In the genomic region with DNA sequence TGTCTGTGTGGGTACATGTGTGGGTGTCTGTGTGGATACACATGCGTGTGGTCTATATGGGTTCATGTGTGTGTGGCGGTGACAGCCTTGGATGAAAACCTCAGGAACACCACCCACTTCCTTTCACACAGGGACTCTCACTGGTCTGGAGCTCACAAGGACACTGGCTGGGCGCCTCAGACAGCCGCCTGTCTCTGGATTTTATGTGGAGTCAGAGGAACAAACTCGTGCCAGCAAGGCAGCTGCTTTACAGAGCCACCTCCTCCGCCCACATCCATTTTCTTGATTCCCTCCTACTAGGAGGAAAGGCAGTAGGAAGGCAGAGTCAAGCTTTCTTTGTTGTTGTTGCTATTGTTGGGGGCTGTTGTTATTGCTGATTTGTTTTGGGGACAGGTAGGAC, we compare ENCODE assay signal across 11 mouse cellular contexts. TPM values are rescaled to one million over a fixed set of nuclear protein-coding genes. Genes with fewer than 3 reads are reported as not detected.
DNase-seq lines count a peak whose midpoint lies in the region; ATAC-seq and TF ChIP-seq lines count a peak whose summit lies in the region.
"Had no signal": no experiment of that assay in that cellular context is flagged by ENCODE, and none has a peak within 500 bp of the region (broad histone marks: within the 10 kb centered on the region; RNA-seq: fewer than 3 reads in every experiment).

No protein-coding gene starts in this region.

- no peak overlapping the region for H3K4me3 ChIP-seq in heart, embryonic 11.5 days (ENCODE audit: low read depth, low read length)
- H3K4me3 ChIP-seq in left cerebral cortex, adult 2 months = no peak overlapping the region
- H3K4me3 ChIP-seq in intestine, embryonic 15.5 days (replicated peaks) = no peak overlapping the region
- H3K4me3 ChIP-seq in hindbrain, embryonic 13.5 days = no peak overlapping the region
- H3K4me3 ChIP-seq: hindbrain, embryonic 15.5 days had no signal

- WGBS in heart, embryonic 11.5 days (ENCODE audit: insufficient replicate concordance) = 71% methylated on average over 6 of the region's 6 CpGs
- WGBS in intestine, embryonic 15.5 days = 55% methylated on average over 6 of the region's 6 CpGs
- WGBS in hindbrain, embryonic 13.5 days = 65% methylated on average over 6 of the region's 6 CpGs

- ATAC-seq in heart, embryonic 11.5 days (replicated peaks; ENCODE audit: insufficient number of reproducible peaks, low FRiP score, low TSS enrichment) = no peak
- no peak for ATAC-seq in intestine, embryonic 15.5 days
- ATAC-seq in hindbrain, embryonic 13.5 days (ENCODE audit: low FRiP score) = no peak

- no peaks in the 10 kb centered on the region for H3K36me3 ChIP-seq in heart, embryonic 11.5 days (ENCODE audit: control insufficient read depth, insufficient read depth, low read length)
- H3K36me3 ChIP-seq in intestine, embryonic 15.5 days = no peaks in the 10 kb centered on the region
- no peaks in the 10 kb centered on the region for H3K36me3 ChIP-seq in hindbrain, embryonic 13.5 days
- H3K36me3 ChIP-seq: hindbrain, embryonic 15.5 days had no signal

- H3K27me3 ChIP-seq in heart, embryonic 11.5 days (ENCODE audit: control insufficient read depth, insufficient read depth, low read length) = no peaks in the 10 kb centered on the region
- H3K27me3 ChIP-seq in intestine, embryonic 15.5 days (replicated peaks) = no peaks in the 10 kb centered on the region
- H3K27me3 ChIP-seq in hindbrain, embryonic 13.5 days = peaks cover 16% of the 10 kb centered on the region; the same call in 1 of the 2 replicates
- H3K27me3 ChIP-seq: hindbrain, embryonic 15.5 days had no signal

- intact Hi-C loops in heart, postnatal 10 days (cut with DNase I) = loop anchor here (10.0 kb wide), 1 partner anchor 1874 kb away; no protein-coding TSS in a partner anchor
- intact Hi-C loops in left cerebral cortex, adult 2 months (cut with DNase I) = loop anchor here (1.0 to 10.0 kb wide), 3 partner anchors 724 to 1416 kb away; a partner anchor contains a TSS

- H3K9ac ChIP-seq in heart, embryonic 11.5 days (ENCODE audit: low read depth, low read length) = no peak overlapping the region
- H3K9ac ChIP-seq in intestine, embryonic 15.5 days = no peak overlapping the region
- no peak overlapping the region for H3K9ac ChIP-seq in hindbrain, embryonic 13.5 days
- H3K9ac ChIP-seq: hindbrain, embryonic 15.5 days had no signal

- H3K9me3 ChIP-seq in heart, embryonic 11.5 days (replicated peaks; ENCODE audit: control insufficient read depth, low read length) = no peaks in the 10 kb centered on the region
- H3K9me3 ChIP-seq in intestine, embryonic 15.5 days = no peaks in the 10 kb centered on the region
- no peaks in the 10 kb centered on the region for H3K9me3 ChIP-seq in hindbrain, embryonic 13.5 days
- H3K9me3 ChIP-seq: hindbrain, embryonic 15.5 days had no signal

- H3K27ac ChIP-seq in heart, embryonic 11.5 days (ENCODE audit: low read depth, low read length) = no peak overlapping the region
- no peak overlapping the region for H3K27ac ChIP-seq in left cerebral cortex, adult 2 months
- no peak overlapping the region for H3K27ac ChIP-seq in intestine, embryonic 15.5 days
- no peak overlapping the region for H3K27ac ChIP-seq in hindbrain, embryonic 13.5 days
- H3K27ac ChIP-seq: hindbrain, embryonic 15.5 days had no signal

- no peak for TF ChIP-seq CTCF in left cerebral cortex, adult 2 months (IDR thresholded peaks at IDR 0.05)

- H3K4me1 ChIP-seq in heart, embryonic 11.5 days (ENCODE audit: control insufficient read depth, insufficient read depth, low read length) = no peaks in the 10 kb centered on the region
- H3K4me1 ChIP-seq in intestine, embryonic 15.5 days (replicated peaks) = no peaks in the 10 kb centered on the region
- H3K4me1 ChIP-seq in hindbrain, embryonic 13.5 days (replicated peaks) = peaks cover 3% of the 10 kb centered on the region; the same call in 1 of the 2 replicates

- H3K4me2 ChIP-seq in heart, embryonic 11.5 days = no peak overlapping the region
- no peak overlapping the region for H3K4me2 ChIP-seq in intestine, embryonic 15.5 days (replicated peaks)
- H3K4me2 ChIP-seq in hindbrain, embryonic 13.5 days = no peak overlapping the region
- H3K4me2 ChIP-seq: hindbrain, embryonic 15.5 days had no signal

- peak; percentile 53 to 58 for DNase-seq in heart, postnatal 10 days
- peak; percentile 16 to 17 for DNase-seq in left cerebral cortex, adult 2 months (ENCODE audit: extremely low spot score in 1 of 2, low spot score in 2 of 2)
- no peak for DNase-seq in left cerebral cortex, adult 11 months (ENCODE audit: low spot score)
- peak; percentile 27 for DNase-seq in heart, postnatal 4 days
- DNase-seq in lung, postnatal 14 days = peak; percentile 26
- DNase-seq: embryo, embryonic 11 days; liver had no signal

RNA-seq across cellular contexts. Expression of a gene that starts 45.8 kb away (rescaled TPM):
- total RNA-seq in heart, postnatal 10 days (2021) = 1 to 10 TPM; 3.7 to 3.9 TPM
- 7.8 and 7.9 TPM in 2 replicates for polyA plus RNA-seq in heart, embryonic 11.5 days (2014; fragmentation: Nextera tagmentation; extraction: Ambion mirVana)
- total RNA-seq in left cerebral cortex, adult 2 months (2021) = 1 to 10 TPM; 4.2 to 4.7 TPM
- total RNA-seq in heart, postnatal 4 days (2021) = 1 to 10 TPM; 4.4 to 5.3 TPM
- polyA plus RNA-seq in intestine, embryonic 15.5 days (2015; fragmentation: Nextera tagmentation; extraction: Ambion mirVana) = 9.0 and 10.0 TPM in 2 replicates
- 5.4 and 5.9 TPM in 2 replicates for polyA plus RNA-seq in hindbrain, embryonic 13.5 days (2015; fragmentation: Nextera tagmentation; extraction: Ambion mirVana)
